Mouse (Mus musculus) ovary, postnatal 36 days (tissue): ENCODE data around the gene Fam241a.

Source experiments
- DNase-seq: peaks from one replicate; pipeline ENCODE4 v3.0.0; 2022; ENCODE audit warnings: low spot score, mixed read lengths

Gene Fam241a

GRCm38 (mm10) chr3:127895792-127896541 lies at the start of gene Fam241a:
Gene Fam241a (minus strand): TSS chr3:127896324.
- DNase-seq = peak; percentile 88

GRCm38 (mm10) chr3:127932453-127932852 lies 36.3 kb upstream of the Fam241a start:
- DNase-seq = no peak

GRCm38 (mm10) chr3:127930326-127931012 lies 34.3 kb upstream of the Fam241a start:
- DNase-seq = no peak

GRCm38 (mm10) chr3:127929921-127930320 lies 33.8 kb upstream of the Fam241a start:
- no peak for DNase-seq

- no peak for DNase-seq
Measured at GRCm38 (mm10) chr3:127926635-127927183, 30.6 kb upstream of the Fam241a start.

- DNase-seq = no peak
Measured at GRCm38 (mm10) chr3:127924464-127924863, 28.3 kb upstream of the Fam241a start.

- no peak for DNase-seq
Measured at GRCm38 (mm10) chr3:127923183-127923582, 27.1 kb upstream of the Fam241a start.

- DNase-seq = no peak
Measured at GRCm38 (mm10) chr3:127922125-127922524, 26.0 kb upstream of the Fam241a start.

- DNase-seq = no peak
Measured at GRCm38 (mm10) chr3:127917999-127918661, 22.0 kb upstream of the Fam241a start.

GRCm38 (mm10) chr3:127917549-127917948 lies 21.4 kb upstream of the Fam241a start:
- DNase-seq = no peak

GRCm38 (mm10) chr3:127915656-127916334 lies 19.7 kb upstream of the Fam241a start:
- DNase-seq = no peak

- DNase-seq = no peak
Measured at GRCm38 (mm10) chr3:127913885-127914709, 18.0 kb upstream of the Fam241a start.

GRCm38 (mm10) chr3:127909941-127910340 lies 13.8 kb upstream of the Fam241a start:
- no peak for DNase-seq

GRCm38 (mm10) chr3:127894981-127895779 lies 944 bp downstream of the Fam241a start:
- no peak for DNase-seq

GRCm38 (mm10) chr3:127893902-127894301 lies 2.2 kb downstream of the Fam241a start:
- DNase-seq = no peak

- no peak for DNase-seq
Measured at GRCm38 (mm10) chr3:127891906-127892305, 4.2 kb downstream of the Fam241a start.

GRCm38 (mm10) chr3:127890008-127890407 lies 6.1 kb downstream of the Fam241a start:
- DNase-seq = no peak

GRCm38 (mm10) chr3:127889570-127889969 lies 6.6 kb downstream of the Fam241a start:
- no peak for DNase-seq

GRCm38 (mm10) chr3:127881684-127882083 lies 14.4 kb downstream of the Fam241a start:
- no peak for DNase-seq

- DNase-seq = no peak
Measured at GRCm38 (mm10) chr3:127879968-127880367, 16.2 kb downstream of the Fam241a start.
